Mouse (Mus musculus) small intestine, adult 2 months (tissue): Measurements from ENCODE around the gene Tmem127. TPM values are rescaled to one million over a fixed set of nuclear protein-coding genes. Genes with fewer than 3 reads are reported as not detected.
"Not testable (repeated sequence)": the region's sequence is repeated elsewhere in the genome, so short reads cannot be mapped to it uniquely, and the experiment has no call there.

ENCODE experiments used
- H3K27ac ChIP-seq: fragments of 200-500 bp; 2 replicates; pipeline ENCODE4 v1.5.1; 2012; ENCODE audit warnings: low read depth, low read length, control low read depth, inconsistent platforms; ENCODE audit not compliant: insufficient read depth
- H3K27me3 ChIP-seq: fragments of 200-500 bp; 2 replicates; pipeline ENCODE4 v1.6.1; 2012; ENCODE audit warnings: mild to moderate bottlenecking, moderate library complexity, low read length, inconsistent platforms; ENCODE audit not compliant: control insufficient read depth, insufficient read depth
- H3K36me3 ChIP-seq: fragments of 200-500 bp; 2 replicates; pipeline ENCODE4 v1.6.1; 2012; ENCODE audit warnings: mild to moderate bottlenecking, low read length, control low read depth, inconsistent platforms; ENCODE audit not compliant: control insufficient read depth, insufficient read depth
- H3K4me1 ChIP-seq: fragments of 200-500 bp; 2 replicates; pipeline ENCODE4 v1.6.1; 2012; ENCODE audit warnings: low read length, inconsistent platforms, mixed read lengths; ENCODE audit not compliant: control insufficient read depth, insufficient read depth, insufficient read length
- H3K4me3 ChIP-seq: fragments of 200-500 bp; 2 replicates; pipeline ENCODE4 v1.5.1; 2012; ENCODE audit warnings: low read depth, mild to moderate bottlenecking, control low read depth, inconsistent platforms, low read length, moderate library complexity
- CTCF ChIP-seq: fragments of 200-500 bp; IDR thresholded peaks from 2 replicates; pipeline ENCODE4 v1.5.1; 2012; ENCODE audit warnings: low read depth, mild to moderate bottlenecking, control low read depth, inconsistent platforms, low read length, moderate library complexity, mixed read lengths; ENCODE audit not compliant: insufficient replicate concordance, insufficient read length; ENCODE audit errors: extremely low read depth
- POLR2A ChIP-seq: fragments of 200-500 bp; IDR thresholded peaks from 2 replicates; pipeline ENCODE4 v1.6.1; 2012; ENCODE audit warnings: low read depth, mild to moderate bottlenecking, control low read depth, inconsistent platforms, low read length, moderate library complexity
- WGBS: fragments of 180-500 bp; shearing (Covaris S2); methylation state at CpG from one replicate; pipeline ENCODE4 v1.1.7; 2018; 5-methylcytosine and 5-hydroxymethylcytosine counted together
- polyA plus RNA-seq: library from polyadenylated mRNA; depleted of rRNA; stranded (reverse); fragments of >200 nt; gene quantifications from 2 replicates; pipeline ENCODE4 v1.2.3, GENCODE M21; 2012

Gene Tmem127
- polyA plus RNA-seq, 1 experiment = 183 TPM

- Histone ChIP-seq H3K27ac (no peak overlapping the region), H3K27me3 (no peaks in the 10 kb centered on the region), H3K4me3 (no peak overlapping the region), H3K36me3 (no peaks in the 10 kb centered on the region), H3K4me1 (no peaks in the 10 kb centered on the region; the same call in 1 of the 2 replicates)
- no peak for TF ChIP-seq POLR2A
Measured at GRCm38 (mm10) chr2:127278162-127278561, 30.5 kb downstream of the Tmem127 start.

- Histone ChIP-seq H3K27ac (no peak overlapping the region), H3K27me3 (no peaks in the 10 kb centered on the region), H3K36me3 (peaks cover 59% of the 10 kb centered on the region), H3K4me1 (no peaks in the 10 kb centered on the region), H3K4me3 (no peak overlapping the region)
- WGBS = 84% methylated on average over 4 of the region's 4 CpGs
- no peak for TF ChIP-seq CTCF
- TF ChIP-seq POLR2A = no peak
Measured at GRCm38 (mm10) chr2:127292250-127292649, 44.5 kb downstream of the Tmem127 start.

- Histone ChIP-seq H3K4me1 (no peaks in the 10 kb centered on the region), H3K27me3 (no peaks in the 10 kb centered on the region), H3K27ac (no peak overlapping the region), H3K36me3 (peaks cover 60% of the 10 kb centered on the region), H3K4me3 (no peak overlapping the region)
- TF ChIP-seq CTCF = no peak
- TF ChIP-seq POLR2A = no peak
- 91% methylated on average over 7 of the region's 7 CpGs for WGBS
Measured at GRCm38 (mm10) chr2:127297001-127297805, 49.5 kb downstream of the Tmem127 start.

GRCm38 (mm10) chr2:127298056-127298455, 50.3 kb downstream of the Tmem127 start:
- TF ChIP-seq POLR2A = no peak
- no peak for TF ChIP-seq CTCF
- Histone ChIP-seq H3K36me3 (peaks cover 55% of the 10 kb centered on the region), H3K4me3 (no peak overlapping the region), H3K27me3 (no peaks in the 10 kb centered on the region), H3K27ac (no peak overlapping the region), H3K4me1 (no peaks in the 10 kb centered on the region)
- 93% methylated on average over 1 of the region's 1 CpGs for whole genome bisulfite sequencing

- TF ChIP-seq POLR2A (no peak), CTCF (no peak)
- Histone ChIP-seq H3K4me1 (no peaks in the 10 kb centered on the region), H3K4me3 (no peak overlapping the region), H3K36me3 (peaks cover 39% of the 10 kb centered on the region), H3K27me3 (no peaks in the 10 kb centered on the region), H3K27ac (no peak overlapping the region)
- WGBS = 76% methylated on average over 3 of the region's 3 CpGs
Measured at GRCm38 (mm10) chr2:127300701-127301100, 53.0 kb downstream of the Tmem127 start.

GRCm38 (mm10) chr2:127301883-127302282, 54.2 kb downstream of the Tmem127 start:
- 90% methylated on average over 3 of the region's 3 CpGs for WGBS
- no peaks in the 10 kb centered on the region for H3K4me1 ChIP-seq
- no peak overlapping the region for H3K27ac ChIP-seq
- H3K36me3 ChIP-seq = peaks cover 31% of the 10 kb centered on the region
- no peak overlapping the region for H3K4me3 ChIP-seq
- H3K27me3 ChIP-seq = no peaks in the 10 kb centered on the region
- TF ChIP-seq POLR2A = no peak
- TF ChIP-seq CTCF = no peak

- not testable (repeated sequence) for H3K4me3 ChIP-seq, H3K36me3 ChIP-seq, H3K27ac ChIP-seq, H3K4me1 ChIP-seq, H3K27me3 ChIP-seq
- WGBS = 74% methylated on average over 4 of the region's 4 CpGs
Measured at GRCm38 (mm10) chr2:127304192-127304591, 56.5 kb downstream of the Tmem127 start.
